Mouse (Mus musculus) heart, adult 9 months (tissue): Measurements from ENCODE around the gene Iqsec1.

Experiments used
- DNase-seq, 2 experiments: peaks; one replicate each; pipeline ENCODE4 v3.0.0; 2022; ENCODE audit warnings: low spot score in 2 of 2

The Iqsec1 gene

DNA sequence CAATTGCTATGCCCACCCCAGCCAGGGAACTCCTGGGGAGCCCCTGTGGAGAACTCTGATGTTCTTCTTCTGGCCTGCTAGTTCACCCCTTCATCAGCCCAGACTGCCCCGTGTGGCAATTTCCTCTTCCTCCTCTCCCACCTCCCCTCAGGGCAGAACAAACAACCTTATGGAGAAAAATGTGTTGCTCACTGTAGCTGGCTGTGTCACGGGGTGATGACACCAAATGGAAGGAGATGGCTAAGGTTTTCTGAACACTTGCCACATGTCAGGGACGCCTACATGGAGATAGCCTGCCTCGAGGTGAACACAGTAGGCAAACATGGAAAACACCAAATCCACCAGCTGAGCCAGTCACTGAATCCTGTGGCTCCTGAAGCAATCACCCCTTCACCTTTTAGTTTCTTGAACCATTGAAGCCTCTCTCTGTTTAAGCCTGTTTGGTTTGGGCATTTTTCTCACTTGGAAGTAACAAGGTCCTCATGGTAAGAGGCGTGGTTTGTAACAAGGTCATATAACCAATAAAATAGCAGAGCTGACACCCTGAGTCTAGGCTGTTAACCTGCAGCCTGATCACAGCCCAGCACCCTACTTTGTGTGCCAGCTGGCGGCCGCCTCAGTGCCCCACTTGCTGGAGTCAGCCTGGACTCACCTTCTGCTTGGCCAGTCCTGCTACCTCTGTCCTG, 233.4 kb downstream of the Iqsec1 start:
- DNase-seq, result no peak

DNA sequence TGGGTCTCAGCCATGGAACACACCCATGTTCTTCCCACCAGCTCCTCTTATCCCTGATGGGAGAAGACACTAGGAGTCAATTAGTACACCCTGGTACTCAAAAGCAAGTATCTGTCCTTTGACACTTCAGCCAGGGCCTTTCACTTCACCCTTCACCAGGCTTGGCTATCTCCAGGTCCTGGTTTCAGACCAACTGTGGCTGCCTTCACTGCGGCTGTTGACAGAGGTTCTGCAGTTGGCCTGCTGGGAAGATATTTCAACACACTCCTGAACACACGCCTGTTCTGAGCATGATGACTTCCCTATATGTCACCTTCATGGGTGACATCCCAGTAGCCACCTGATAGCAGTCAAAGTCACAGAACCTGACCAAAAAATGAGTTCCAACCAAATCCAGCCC, 234.4 kb downstream of the Iqsec1 start:
- DNase-seq, result no peak

DNA sequence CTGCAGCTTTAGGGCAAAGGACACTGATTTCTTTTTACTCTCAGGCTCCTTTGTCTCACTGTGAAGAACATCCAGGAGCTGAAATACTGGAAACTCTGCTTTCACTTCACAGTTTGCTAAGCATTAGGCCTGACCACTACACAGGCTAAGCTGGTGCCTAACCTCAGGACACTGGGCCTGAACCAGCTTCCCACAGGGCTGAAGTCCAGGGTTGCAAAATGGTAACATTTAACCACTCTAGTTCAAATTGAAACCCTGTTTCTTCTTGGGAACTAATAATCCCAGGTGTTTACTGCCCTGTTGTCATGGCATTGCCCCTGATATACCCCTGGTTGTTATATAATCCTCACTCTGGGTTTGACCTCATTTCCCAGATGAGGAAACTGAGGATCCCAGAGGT, 234.8 kb downstream of the Iqsec1 start:
- no peak for DNase-seq

DNA sequence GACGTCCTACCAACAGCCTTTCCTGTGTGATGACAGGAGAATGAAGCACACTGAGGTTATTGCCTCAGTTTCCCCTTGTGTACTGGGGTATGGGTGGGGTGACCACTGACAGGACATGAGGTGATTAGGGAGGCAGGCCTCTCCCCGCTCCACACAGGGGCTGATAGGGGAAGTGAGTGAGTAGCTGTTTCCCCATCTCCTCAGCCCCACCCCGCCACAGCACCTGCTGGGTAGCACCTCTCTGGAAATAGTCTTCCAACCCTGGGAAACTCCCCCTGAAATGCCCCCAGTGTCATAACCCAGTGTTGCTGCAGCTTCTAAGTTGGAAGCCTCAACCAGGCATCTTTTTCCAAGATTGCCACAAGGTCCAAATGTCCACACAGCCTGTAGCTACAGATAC, 236.9 kb downstream of the Iqsec1 start:
- DNase-seq, result no peak

DNA sequence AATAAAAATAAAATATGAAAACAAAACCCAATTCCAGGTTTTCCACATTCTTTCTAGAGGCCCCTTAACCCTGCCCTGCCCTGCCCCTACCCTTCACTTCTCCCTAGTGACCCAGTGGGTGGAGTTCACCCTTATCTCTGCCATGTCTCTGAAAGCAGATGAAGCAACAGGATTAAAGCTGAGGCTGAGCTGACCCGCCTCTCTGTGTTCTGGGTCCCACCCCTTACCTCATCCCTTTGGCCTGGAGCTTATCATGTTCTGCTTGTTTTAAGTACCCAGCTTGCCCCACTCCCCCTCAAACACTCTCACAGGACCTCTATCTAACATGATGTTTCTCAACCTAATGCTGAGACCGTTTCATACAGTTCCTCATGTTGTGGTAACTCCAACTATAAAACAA, 238.4 kb downstream of the Iqsec1 start:
- no peak for DNase-seq

DNA sequence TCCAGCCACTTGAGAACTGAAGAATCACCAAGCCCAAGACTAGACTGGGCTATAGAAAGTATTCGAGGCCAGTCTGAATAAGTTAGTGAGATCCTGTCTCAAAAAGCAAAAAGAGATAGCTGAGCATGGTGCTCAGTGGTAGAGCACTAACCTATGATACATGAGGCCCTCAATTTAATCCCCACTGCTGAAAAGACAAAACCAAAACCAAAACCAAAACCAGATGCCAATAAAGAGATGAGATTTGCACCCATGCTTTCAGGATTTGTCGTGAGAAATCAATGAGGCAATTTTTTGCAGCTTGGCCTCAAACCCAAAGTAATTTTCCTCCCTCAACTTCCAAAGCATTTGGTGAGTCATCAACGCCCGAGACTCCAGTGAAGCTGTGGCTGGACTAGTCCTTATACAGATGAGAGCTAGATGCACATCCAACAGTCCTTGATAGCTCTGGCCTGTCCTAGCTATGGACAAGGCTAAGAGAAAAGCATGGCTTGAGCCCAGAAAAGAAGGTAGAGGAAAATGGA, 239.0 kb downstream of the Iqsec1 start:
- DNase-seq, result no peak

DNA sequence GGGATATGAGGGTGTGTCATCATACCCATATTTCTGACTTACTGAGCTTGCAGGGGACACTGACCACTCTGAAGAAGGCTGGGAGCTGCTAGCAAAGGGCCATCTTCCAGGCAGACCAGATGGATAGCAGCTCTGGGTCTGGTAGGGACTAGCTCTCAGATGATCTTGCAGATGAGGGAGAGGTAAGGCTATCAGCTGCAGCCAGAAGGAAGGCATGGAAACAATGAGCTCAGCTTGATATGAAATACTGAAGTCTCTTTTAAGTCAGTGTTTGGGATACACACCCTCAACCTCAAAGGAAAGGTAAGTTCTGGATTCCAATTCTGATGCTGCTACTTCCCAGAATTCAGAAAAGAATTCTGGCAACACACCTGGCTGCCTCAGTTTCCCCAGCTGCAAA, 239.5 kb downstream of the Iqsec1 start:
- no peak for DNase-seq

DNA sequence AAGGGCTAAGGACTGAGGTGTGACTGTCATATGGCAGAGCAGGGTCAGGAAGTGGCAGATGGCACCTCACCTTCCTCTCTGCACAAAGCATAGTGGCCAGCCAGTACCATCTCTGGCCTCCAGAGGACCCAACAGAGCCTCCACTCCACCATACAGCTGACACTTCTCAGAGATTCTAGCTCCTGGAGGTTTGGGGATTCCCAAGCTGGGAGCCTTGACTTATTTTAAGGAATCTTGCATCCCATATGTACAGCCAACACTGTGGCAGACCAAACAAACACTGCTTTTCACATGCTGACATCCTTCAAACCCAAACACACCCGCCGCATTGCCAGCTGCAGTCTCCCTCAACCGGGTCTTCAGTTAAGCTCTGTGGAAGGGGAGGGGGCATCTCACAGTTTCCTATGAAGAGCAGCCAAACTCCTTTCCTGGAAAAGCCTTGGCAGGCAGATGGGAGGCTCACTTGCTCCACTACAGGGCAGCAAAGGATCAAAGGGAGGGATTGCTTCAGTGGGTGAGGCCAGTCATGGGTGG, 242.1 kb downstream of the Iqsec1 start:
- no peak for DNase-seq

DNA sequence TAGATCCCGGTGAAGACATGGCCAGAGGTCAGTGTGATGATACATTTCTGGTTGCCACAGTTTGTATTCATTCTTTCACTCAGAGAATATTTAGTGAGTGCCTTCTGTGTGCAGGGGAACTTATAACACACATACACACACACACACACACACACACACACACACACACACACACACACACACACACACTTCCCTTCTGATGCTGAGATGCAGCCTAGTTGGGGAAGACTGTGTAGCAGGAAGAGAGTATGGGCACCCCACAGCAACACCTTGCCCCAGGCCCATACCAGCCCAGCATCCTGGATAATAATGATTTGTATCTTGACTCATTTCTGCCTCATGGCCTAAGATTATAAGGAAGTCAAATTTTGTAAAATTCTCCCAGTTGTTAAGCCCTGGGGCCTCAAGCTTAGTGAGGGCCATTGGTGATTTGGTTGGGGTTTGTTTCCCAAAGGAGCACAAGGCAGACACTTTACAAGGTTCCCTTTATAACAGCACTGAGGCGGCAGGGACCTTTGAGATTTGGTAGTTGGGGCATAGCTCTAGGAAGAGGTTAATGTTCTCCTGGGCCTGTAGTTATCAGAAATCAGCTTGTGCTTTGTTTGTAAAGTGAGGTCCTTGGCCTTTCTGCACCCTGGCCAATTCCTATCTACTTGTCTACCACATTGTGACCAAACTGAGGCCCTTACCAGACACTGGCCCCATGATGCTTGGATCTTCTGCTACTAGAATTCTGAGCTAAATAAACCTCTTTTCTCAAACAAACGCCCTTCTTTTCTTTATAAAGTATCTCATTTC, 242.9 kb downstream of the Iqsec1 start:
- no peak for DNase-seq

DNA sequence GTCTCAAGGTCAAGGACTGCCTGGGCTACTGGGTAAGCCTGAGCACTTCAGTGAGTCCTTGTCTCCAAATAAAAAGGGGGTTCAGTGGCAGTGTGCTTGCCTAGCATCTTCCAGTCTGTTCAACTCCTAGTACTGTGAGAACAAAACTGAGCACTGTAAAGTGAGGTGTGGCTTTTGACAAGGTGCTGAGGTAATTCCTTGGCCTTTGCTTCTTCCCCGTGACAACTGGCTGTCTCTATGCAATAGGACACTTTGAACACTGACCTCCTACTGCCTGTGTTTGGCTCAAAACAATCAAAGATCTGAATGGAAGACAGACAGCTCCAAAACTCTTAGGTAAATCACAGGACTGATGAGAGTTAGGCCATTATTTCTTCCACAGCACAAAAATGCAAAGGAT, 246.0 kb downstream of the Iqsec1 start:
- no peak for DNase-seq

DNA sequence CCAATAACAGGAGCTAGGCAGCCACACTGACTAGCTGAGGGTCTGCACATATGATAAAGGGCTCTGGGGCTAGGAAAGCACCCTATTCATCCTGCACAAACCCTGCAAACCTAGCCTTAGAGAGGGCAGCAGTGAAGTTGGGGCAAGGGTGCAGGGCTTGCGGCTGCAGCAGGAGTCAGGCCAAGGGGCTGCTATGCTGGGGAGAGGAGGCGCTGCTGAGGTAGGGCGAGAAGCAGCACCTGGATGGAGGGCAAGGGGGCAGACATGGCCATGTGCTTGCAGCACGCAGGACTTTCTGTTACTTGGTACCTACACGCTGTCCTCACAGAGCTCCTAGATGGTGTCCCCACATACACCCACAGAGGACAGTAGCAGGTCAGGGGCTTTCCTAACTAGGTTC, 246.8 kb downstream of the Iqsec1 start:
- no peak for DNase-seq

DNA sequence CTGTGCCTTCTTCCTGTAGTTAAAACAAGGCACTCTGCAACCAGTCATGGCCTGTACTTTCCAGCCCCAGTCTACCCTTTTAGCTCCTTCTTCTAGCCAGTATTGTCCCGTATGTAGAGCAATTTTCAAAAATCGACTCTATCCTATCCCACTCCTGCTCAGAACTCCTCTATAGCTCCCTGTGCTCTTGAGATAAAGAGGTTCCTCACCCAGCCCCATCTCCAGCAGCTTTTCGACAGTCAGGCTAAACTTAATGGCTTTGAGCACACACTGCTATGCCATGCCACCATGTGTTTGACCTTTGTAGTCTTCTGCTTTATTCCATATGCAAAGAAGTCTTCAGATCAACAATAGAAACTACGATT, 247.4 kb downstream of the Iqsec1 start:
- DNase-seq, result no peak

DNA sequence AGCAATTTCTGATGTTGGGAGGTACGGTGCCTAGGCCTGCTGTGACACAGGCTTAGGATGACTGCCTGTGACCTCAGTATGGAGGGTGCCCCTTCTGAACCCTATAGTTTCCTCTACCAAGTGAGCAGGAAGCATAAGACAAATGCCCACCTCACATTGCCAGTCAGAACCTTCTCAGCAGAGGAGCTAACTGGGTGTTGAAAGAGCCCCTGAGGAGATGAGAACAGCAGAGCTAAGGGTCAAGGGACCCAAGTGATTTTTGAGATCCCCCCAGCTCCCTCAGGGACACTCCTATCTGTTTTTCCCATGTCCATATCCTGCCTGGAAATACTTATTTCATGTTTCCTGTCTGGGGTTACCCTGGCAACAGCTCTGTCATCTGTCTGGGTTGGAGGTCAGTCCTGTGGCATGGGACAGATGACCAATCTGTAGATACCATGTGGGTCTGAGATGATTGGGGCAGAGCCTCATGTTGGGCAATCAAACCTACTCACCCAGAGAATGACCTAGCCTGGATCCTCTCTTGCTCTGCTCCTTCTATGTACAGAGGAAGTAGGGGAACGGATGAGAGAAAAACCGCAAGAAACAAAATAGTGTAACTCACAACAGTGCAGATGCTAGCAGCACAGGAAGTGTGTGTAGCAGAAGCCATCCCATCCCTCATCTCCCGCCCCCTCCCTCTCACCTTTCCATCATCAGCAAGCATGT, 248.0 kb downstream of the Iqsec1 start:
- no peak for DNase-seq

DNA sequence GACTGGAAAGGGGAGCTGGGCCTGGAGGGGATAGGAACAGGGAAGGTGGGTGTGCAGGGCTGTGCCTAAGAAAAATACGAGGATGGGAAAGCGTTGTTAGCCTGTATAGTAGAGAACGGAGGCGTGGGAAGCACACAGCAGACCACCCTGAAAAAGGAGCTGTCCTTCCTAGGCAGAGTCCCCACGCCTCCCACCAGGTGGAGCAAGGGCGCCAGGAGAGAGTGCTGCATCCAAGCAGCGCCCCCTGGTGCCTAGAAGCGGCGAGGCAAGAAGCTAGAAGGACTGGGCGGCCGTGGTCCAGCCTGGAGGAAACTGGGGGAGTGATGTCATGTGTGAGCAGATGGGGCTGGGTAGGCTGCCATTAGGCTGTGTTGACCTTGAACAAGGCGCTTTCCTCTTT, 251.1 kb downstream of the Iqsec1 start:
- DNase-seq, result peak; percentile 84 to 91

DNA sequence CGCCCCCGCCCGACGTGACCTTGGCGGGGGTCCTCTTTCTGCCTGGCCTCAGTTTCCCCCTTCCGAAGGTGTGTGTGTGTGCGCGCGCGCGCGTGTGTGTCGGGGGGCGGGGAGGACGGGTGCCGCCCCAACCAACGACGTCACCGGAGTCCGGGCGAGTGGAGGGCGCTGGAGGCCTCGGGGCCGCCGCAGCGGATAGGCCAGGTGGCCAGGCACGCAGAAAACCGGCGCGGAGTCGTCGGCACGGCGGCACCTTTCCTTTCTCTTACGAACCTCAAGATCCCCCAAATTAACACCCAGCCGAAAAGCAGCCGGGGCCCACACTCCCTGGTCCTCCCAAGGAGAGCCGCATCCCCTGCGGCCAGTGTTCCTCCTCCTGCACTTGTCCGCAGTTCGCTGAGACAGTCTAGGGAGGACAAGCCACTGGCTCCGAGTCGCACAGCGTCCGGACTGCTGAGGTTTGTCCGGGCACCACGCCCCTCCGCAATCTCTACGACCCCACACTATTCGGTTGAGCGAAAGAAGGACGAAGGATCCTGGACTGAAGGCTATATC, 251.7 kb downstream of the Iqsec1 start:
- peak; percentile 52 to 66 for DNase-seq

DNA sequence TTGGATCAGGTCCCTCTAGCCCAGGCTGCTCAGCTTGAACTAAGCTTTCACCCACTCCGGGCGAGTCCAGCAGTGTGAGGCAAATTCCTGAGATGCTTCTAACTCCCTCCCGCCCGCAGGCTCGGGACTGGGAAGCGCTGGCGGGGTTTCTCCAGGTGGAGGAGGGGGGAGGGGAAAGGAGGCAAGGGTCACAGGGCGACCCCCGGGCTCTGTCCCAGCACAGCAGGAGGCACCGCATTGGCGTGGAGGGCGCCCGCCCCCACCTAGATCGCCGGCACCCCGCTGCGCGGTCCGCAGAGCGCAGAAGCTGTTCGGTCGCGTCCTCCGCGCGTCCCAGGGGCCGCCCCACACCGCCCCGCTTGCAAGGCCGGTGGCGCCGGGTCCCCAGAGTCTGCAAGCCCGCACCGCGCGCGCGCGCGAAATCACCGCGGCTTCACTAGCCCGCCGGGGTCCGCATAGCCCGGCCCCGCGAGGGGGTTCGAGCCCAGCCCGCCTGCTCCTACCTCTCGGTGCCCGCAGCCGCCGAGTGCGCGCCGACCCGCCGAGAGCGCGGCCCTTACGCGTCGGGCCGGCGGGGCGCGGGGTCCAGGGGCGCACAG, 252.3 kb downstream of the Iqsec1 start:
- no peak for DNase-seq

DNA sequence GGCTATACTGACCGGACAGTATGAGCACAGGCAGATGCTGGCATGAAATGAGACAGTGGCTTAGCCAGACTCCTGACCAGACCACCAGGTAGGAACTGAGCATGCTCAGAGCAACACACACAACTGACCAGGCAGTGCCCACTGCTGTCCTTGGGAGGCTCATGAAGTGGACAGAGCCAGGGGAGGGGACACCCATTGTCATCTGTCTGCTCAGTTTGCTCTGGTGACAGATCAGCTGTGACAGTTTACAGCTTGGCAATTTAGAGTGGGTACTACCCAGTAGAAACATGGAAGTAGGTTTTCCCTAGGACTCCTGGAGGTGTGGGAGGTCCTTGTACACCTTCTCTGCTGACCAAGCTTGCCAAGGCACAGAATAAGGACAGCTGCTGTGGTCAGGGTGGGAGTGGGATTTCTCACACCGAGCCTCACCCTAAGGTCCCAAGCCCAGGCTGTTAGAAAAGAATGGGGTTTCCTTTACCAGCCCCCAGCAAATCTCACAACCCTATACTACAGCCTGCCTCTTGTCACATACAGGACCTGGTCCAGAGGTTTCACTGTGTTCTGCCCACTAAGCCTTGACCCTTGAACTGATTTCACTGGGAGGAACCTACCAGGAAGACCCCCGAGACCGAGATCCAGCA, 253.0 kb downstream of the Iqsec1 start:
- no peak for DNase-seq

DNA sequence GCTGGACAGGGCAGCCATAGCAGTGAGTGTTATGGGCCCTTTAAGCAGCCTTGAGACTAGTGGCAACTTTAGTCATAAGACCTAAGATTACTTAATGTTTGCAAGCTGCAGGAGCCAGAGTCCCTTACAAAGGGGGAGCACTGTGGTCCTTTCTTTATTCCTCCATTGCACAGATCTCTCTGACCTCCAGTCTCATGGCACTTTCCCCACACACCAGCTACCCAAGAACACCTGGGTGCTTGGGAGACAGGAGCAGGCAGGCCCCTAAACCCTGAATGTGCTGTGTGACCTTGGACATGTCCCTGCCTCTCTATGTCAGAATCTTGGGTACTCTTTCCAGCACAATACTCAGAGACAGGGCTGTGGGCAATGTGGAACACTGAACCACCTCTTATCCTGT, 253.7 kb downstream of the Iqsec1 start:
- no peak for DNase-seq

DNA sequence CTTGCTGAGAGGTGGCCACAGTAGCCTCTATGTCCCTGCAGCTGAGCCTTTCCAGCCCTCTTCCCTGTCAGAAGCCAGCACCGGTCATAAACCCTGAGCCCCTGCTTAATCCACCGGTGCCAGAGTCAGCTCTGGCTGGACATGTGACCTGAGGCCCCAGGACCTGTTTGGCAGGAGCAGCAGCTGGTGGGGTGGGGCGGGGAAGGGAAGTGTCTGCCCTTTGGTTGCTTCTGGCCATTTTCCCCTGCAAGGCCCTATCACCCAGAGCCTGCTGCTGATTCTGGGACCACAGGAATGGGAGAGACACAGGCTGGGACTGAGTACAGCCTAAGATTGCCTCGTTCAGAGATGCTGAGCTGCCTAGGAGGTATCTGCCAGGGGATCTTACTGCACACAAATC, 257.2 kb downstream of the Iqsec1 start:
- DNase-seq, result no peak

DNA sequence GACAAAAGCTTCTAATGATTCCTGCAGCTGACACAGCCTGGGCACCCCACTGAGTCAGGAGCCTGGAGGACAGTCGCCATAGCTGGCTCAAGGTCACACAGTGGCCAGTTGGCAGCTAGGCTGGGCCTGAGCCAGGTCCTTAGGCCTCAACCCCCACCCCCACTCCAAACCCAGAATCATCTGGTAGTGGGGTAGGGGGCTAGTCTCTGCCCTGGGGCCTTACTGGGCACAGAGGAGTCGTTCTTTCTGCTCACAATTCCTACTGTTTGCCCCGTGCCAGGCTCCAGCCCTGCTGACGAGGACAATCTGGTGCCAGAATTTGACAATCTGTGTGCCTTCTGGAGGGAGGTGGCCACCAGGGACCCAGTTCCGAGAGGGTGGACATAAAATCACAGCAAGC, 258.7 kb downstream of the Iqsec1 start:
- no peak for DNase-seq

DNA sequence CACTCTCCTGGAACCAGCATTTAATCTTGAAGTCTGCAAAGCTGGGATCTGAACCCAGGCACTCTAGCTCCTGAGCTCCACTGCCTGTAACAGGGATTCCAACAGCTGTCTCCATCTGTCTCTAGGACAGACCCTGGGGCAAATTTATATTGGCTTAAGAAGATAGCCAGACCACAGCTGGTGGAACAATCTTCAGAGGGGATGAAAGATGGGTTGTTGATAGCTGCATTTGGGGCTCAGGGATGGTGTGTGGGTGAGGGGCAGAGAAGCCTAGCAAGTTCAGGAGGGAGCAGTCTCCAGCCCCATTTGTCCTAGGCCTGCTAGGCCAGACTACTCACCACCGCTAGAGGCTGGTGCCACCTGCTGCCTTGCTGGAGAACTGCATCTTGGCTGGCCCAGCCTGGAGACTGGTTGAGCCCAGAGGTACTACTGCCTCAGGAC, 260.0 kb downstream of the Iqsec1 start:
- DNase-seq, result peak; percentile 82 to 86
